Mouse (Mus musculus): ENCODE results near the gene Tmc3. TPM values are rescaled to one million over a fixed set of nuclear protein-coding genes. Genes with fewer than 3 reads are reported as not detected.

Tmc3 gene
- polyA plus RNA-seq, 1 experiment = 0.19 TPM

DNA sequence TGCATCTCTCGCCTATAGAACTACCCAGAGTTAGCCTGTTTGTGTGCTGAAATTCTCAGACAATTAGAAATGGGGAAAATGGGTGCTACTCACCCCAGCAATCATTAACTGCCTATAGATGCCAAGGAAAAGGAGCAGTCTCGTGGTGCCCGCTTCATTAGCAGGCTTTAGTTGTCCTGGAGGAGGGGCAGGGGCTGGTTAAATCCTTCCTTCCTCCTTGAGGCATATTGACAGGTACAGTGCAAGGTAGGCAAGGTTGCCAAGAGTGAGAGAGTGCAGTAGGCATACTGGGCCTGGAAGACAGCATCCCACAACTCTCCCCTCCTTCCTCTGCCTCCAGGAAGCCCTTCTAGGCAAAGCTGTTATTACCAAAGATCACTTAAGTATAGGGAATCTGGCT lies 9.3 kb downstream of the Tmc3 start:
- no peak for DNase-seq
- Histone ChIP-seq H3K4me1 (ENCODE audit: control insufficient read depth, insufficient read depth, low read length) (no peaks in the 10 kb centered on the region), H3K4me3 (replicated peaks; ENCODE audit: extremely low read depth, low read depth, low read length) (no peak overlapping the region)
- TF ChIP-seq POLR2A (IDR thresholded peaks at IDR 0.05; ENCODE audit: borderline replicate concordance, extremely low read depth, low read depth, low read length) (no peak), CTCF (IDR thresholded peaks at IDR 0.05; ENCODE audit: insufficient read depth, low read length) (no peak)
- WGBS = 91% methylated on average over 3 of the region's 3 CpGs

DNA sequence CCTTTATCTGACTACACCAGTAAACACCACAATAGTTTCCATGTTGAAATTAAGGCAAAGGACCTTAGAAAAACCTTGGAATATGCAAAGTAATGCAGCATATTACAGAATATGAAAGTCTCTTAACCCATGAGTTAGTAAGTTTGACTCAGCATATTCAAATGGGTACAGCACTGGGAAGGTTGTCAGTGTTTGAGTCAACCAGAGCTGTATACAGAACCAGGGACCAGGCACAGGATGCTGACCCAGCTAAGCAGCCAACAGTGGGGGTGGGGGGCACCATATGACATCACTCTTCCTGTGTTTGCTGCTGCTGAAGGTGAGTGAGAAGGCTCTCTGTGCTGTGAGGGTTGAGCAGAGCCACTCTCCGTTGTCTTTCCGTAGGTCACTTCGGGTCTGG lies 12.3 kb downstream of the Tmc3 start:
- DNase-seq = no peak
- TF ChIP-seq POLR2A (IDR thresholded peaks at IDR 0.05; ENCODE audit: borderline replicate concordance, extremely low read depth, low read depth, low read length) (no peak), CTCF (IDR thresholded peaks at IDR 0.05; ENCODE audit: insufficient read depth, low read length) (no peak)
- Histone ChIP-seq H3K4me3 (replicated peaks; ENCODE audit: extremely low read depth, low read depth, low read length) (no peak overlapping the region), H3K4me1 (ENCODE audit: control insufficient read depth, insufficient read depth, low read length) (no peaks in the 10 kb centered on the region)
- WGBS = 85% methylated on average over 3 of the region's 3 CpGs

DNA sequence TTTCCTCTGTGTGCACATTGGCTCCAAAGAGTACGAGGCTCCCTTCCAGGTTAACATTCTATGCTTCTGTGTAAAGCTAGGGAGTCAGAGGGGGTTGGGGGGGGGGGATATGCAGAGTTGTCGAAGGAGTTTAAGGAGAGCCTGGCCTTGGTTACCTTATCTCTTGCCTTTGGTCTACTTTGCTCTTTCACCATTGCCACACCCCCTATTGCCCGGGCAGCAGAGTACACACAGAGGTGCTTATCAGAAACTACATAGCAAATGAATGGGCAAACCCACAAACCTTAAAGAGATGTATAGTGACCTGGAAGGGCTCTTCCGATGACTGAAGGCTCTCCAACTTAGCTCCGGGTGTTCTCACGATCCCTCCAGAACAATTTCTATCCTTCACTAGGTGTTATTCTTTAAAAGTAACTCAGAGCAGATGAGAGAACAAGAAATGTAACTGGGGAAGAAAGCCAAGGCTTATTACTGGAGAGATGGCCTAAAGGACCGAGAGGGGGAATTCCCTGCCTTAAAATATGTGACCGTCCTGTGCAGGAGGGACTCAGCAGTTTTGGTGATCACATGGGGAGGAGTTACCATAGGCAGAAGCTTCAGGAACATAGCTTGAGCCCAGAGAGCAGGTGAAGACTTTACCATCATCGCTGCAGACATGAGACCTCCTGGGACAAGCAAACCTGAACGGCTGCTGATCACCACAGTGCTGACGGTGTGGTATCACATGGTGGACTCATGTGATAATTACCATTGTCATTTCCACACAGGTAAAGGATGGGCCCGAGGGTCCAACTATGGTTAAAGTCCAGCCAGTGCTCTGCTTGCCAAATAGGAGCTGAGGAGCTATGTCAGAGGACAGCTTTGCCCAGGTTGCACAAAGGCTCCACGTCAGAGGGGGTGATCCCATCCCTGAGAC lies 14.5 kb downstream of the Tmc3 start:
- DNase-seq = no peak
- Histone ChIP-seq H3K4me3 (replicated peaks; ENCODE audit: extremely low read depth, low read depth, low read length) (no peak overlapping the region), H3K4me1 (ENCODE audit: control insufficient read depth, insufficient read depth, low read length) (no peaks in the 10 kb centered on the region)
- 68% methylated on average over 13 of the region's 13 CpGs for WGBS
- TF ChIP-seq CTCF (IDR thresholded peaks at IDR 0.05; ENCODE audit: insufficient read depth, low read length) (no peak), POLR2A (IDR thresholded peaks at IDR 0.05; ENCODE audit: borderline replicate concordance, extremely low read depth, low read depth, low read length) (no peak)

DNA sequence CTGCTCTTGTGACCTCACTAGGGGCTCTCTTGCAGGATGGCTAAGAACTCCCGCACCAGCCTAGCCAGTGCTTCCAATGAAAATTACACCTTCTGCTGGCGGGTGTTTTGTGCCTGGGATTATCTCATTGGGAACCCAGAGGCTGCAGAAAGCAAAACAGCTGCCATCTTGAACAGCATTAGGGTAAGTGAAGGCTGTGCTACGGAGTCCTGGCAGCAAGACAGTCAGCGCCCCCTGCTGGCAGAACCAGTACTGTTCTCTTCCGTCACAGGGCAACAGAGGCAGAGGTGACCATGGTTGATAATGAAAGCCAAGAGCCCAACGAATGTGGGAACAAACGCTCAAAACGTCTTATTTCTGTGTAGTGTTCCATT lies 15.2 kb downstream of the Tmc3 start:
- no peak overlapping the region for H3K4me3 ChIP-seq (replicated peaks; ENCODE audit: extremely low read depth, low read depth, low read length)
- peak; percentile 44 for DNase-seq
- no peak for TF ChIP-seq POLR2A (IDR thresholded peaks at IDR 0.05; ENCODE audit: borderline replicate concordance, extremely low read depth, low read depth, low read length)
- TF ChIP-seq CTCF (IDR thresholded peaks at IDR 0.05; ENCODE audit: insufficient read depth, low read length) = peak; percentile 76
- WGBS = 58% methylated on average over 8 of the region's 8 CpGs
- no peaks in the 10 kb centered on the region for H3K4me1 ChIP-seq (ENCODE audit: control insufficient read depth, insufficient read depth, low read length)

DNA sequence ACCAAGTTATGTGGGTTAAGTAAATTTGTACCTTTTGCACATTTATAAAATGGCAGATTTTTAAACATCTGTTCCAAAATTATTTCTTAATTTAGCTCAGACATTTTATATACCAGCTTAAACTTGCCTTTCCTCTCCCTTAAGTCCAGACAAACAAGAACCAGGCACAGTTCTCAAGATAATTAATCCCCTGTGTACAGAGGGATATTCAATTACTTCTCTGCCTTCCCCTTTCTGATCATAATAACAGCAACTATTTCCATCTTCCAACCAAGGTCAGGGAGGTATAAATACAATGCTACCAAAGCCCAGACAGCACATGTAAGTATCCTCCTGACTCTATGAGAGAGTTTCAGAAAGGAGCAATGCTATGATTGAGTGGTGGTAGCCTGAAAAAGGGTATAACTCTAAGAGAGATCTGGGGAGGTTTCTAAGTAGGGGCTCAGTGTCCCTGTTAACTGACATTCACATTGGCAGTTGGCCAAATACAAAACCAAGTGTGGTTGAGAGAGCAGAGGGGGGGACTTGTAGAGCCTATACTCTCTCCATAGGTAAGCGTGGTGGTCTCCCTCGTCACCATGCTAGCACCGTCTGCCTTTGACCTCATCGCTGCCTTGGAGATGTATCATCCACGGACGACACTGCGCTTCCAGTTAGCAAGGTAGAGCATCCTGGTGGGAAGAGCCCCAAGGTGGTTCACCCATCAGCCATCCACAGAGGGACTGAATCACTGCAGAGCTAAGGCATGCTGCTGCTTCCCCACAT lies 19.6 kb downstream of the Tmc3 start:
- no peak for DNase-seq
- H3K4me3 ChIP-seq (replicated peaks; ENCODE audit: extremely low read depth, low read depth, low read length) = no peak overlapping the region
- no peaks in the 10 kb centered on the region for H3K4me1 ChIP-seq (ENCODE audit: control insufficient read depth, insufficient read depth, low read length)
- WGBS = 87% methylated on average over 7 of the region's 7 CpGs
- no peak for TF ChIP-seq CTCF (IDR thresholded peaks at IDR 0.05; ENCODE audit: insufficient read depth, low read length)
- TF ChIP-seq POLR2A (IDR thresholded peaks at IDR 0.05; ENCODE audit: borderline replicate concordance, extremely low read depth, low read depth, low read length) = no peak

DNA sequence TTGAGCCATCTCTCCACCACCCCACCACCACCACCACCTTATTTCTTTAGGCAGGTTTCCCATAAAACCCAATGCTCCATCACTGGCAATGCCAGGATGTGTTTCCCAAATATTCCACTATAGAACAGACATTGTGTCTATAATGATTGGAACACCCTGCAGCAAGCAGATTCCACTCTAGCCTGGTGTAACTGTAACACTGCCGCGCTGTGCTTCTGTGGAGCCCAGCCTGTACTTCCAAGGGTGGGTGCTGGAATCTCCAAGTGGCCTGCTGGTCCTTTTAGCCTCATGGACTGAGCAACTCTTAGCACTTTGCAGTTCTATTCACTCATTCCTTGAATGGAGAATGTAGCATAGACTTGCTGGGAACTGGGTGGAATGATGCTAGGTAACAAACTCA lies 22.1 kb downstream of the Tmc3 start:
- TF ChIP-seq CTCF (IDR thresholded peaks at IDR 0.05; ENCODE audit: insufficient read depth, low read length) (no peak), POLR2A (IDR thresholded peaks at IDR 0.05; ENCODE audit: borderline replicate concordance, extremely low read depth, low read depth, low read length) (no peak)
- no peaks in the 10 kb centered on the region for H3K4me1 ChIP-seq (ENCODE audit: control insufficient read depth, insufficient read depth, low read length)
- DNase-seq = no peak
- WGBS = 96% methylated on average over 2 of the region's 2 CpGs
- no peak overlapping the region for H3K4me3 ChIP-seq (replicated peaks; ENCODE audit: extremely low read depth, low read depth, low read length)

DNA sequence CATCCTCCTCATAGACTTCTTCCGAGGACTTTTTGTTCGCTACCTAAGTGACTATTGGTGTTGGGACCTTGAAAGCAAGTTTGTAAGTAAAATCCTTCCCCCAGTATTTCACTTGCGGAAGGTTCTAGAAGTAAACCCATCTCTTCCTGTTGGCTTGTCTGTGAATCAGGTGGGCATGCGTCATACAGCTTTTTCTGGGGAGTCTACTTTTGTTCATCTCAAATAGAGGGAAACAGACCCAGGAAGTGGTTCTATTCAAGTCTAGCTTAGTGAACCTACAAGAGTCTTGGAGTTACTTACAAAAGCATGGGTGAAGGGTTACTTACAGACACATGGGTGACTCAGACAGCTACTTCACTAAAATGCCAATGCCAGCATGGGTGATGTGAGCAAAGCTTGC lies 25.2 kb downstream of the Tmc3 start:
- H3K4me1 ChIP-seq (ENCODE audit: control insufficient read depth, insufficient read depth, low read length) = no peaks in the 10 kb centered on the region
- DNase-seq = no peak
- TF ChIP-seq POLR2A (IDR thresholded peaks at IDR 0.05; ENCODE audit: borderline replicate concordance, extremely low read depth, low read depth, low read length) (no peak), CTCF (IDR thresholded peaks at IDR 0.05; ENCODE audit: insufficient read depth, low read length) (no peak)
- no peak overlapping the region for H3K4me3 ChIP-seq (replicated peaks; ENCODE audit: extremely low read depth, low read depth, low read length)
- 93% methylated on average over 4 of the region's 4 CpGs for WGBS

DNA sequence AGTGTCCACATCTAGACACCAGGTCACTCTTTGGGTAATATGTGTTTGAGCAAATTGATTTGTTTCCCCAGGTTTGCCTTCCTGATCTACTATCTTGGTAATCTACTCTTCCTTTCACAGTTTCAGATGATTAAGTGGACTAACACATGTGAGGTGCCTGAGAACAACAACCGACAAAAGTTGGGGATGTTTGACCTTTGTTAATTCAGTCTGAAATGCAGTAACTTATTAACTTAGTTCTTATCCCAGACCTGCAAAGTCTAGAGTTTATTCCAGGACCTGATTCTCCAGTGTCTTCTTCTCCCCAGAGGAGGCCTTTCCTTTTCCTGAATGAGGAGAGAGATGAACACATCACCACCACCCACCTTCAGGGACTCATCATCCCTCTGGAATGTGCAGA lies 27.2 kb downstream of the Tmc3 start:
- TF ChIP-seq CTCF (IDR thresholded peaks at IDR 0.05; ENCODE audit: insufficient read depth, low read length) = no peak
- no peak for TF ChIP-seq POLR2A (IDR thresholded peaks at IDR 0.05; ENCODE audit: borderline replicate concordance, extremely low read depth, low read depth, low read length)
- 55% methylated on average over 1 of the region's 1 CpGs for WGBS
- no peaks in the 10 kb centered on the region for H3K4me1 ChIP-seq (ENCODE audit: control insufficient read depth, insufficient read depth, low read length)
- no peak for DNase-seq
- no peak overlapping the region for H3K4me3 ChIP-seq (replicated peaks; ENCODE audit: extremely low read depth, low read depth, low read length)

DNA sequence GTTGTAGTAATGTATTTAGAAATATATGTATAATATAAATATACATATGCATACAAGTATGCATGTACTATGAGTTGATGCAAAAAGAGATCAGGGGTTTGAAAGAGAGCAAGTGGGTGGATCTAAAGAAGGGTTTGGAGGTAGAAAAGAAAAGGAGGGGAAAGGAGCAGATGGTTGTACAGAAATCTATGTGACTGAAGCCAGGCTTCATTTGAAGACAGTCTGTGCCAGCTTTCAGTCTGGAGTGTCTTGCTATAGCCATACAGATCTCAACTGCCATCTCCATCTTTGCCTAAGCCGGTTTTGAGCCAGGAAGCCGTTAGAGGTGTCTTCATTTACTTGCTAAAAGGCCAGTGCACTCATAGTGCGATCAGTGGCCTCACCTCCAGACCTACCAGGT lies 30.5 kb downstream of the Tmc3 start:
- no peak overlapping the region for H3K4me3 ChIP-seq (replicated peaks; ENCODE audit: extremely low read depth, low read depth, low read length)
- no peaks in the 10 kb centered on the region; the same call in 1 of the 2 replicates for H3K4me1 ChIP-seq (ENCODE audit: control insufficient read depth, insufficient read depth, low read length)
- WGBS = 95% methylated on average over 3 of the region's 3 CpGs
- no peak for DNase-seq
- TF ChIP-seq CTCF (IDR thresholded peaks at IDR 0.05; ENCODE audit: insufficient read depth, low read length) (no peak), POLR2A (IDR thresholded peaks at IDR 0.05; ENCODE audit: borderline replicate concordance, extremely low read depth, low read depth, low read length) (no peak)

Measured in lung, adult 2 months (tissue).